Mouse (Mus musculus) testis, adult 10 weeks (tissue): ENCODE measurements around the gene Lpar3. TPM values are rescaled to one million over a fixed set of nuclear protein-coding genes. Genes with fewer than 3 reads are reported as not detected.

Experiments used
- polyA plus RNA-seq: library from polyadenylated mRNA; stranded (reverse); fragments of 350-450 nt; fragmentation: Illumina TruSeq; extraction: RNeasy Lipid Tissue Mini Kit (QIAGEN cat#74804); gene quantifications from one replicate; pipeline ENCODE4 v1.2.3, GENCODE M21; 2014; ENCODE audit warnings: low read depth, low replicate concordance

Lpar3 gene
- polyA plus RNA-seq = 21.9 TPM

DNA sequence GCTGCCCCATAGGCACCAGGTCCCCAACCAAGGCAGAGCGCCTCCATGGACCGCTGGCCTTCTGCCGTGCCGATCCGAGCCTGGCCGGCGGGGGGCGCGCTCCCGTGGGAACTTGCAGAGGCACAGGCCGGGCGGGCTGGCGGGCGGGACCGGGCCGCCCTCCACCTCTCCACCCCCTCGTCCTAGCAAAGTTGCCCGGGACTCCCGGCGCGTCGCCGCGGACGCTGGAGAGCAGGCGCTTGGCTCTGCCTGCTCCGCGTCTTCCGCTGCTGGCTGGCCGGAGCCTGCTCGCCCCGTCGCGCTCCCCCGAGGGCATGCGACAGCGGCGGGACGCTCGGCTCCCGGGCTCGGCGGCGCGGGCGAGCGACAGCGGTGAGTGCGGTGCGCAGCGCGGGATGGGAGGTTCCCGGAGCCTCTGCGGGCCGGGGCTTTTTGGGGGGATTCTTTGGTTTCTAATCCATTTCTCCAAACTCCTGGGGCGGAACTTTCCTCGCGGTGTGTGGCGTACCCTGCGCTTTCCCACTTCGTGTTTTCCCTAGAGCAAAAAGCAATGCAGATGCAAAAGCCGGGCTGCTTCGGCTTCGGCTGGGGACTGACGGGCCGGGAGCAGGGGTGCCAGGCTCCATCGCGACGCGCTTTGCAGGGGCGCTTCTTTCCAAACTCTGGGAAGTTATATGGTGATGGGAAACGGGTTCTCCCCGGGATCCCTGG is at the start of gene Lpar3:
Gene Lpar3 (plus strand): TSS at position 188 of the 711 bp plus-strand sequence.

Other genes starting within 250 kb of the Lpar3 start
- 1.1 TPM for gene Syde2, start 233.1 kb upstream of the Lpar3 start, polyA plus RNA-seq
- 108 TPM for gene Wdr63, start 112.8 kb upstream of the Lpar3 start, polyA plus RNA-seq
- gene Mcoln3, start 103.5 kb upstream of the Lpar3 start, polyA plus RNA-seq = 0.08 TPM
- 0.73 TPM for gene Mcoln2, start 71.1 kb upstream of the Lpar3 start, polyA plus RNA-seq
- 419 TPM for gene Ssx2ip, start 183.7 kb downstream of the Lpar3 start, polyA plus RNA-seq
- 8.6 TPM for gene Ctbs, start 228.8 kb downstream of the Lpar3 start, polyA plus RNA-seq